Mouse (Mus musculus) cerebral cortex, adult 2 months (tissue): ENCODE data around the gene Rab4a.

Source experiments
- WGBS: fragments of 180-500 bp; shearing (Covaris S2); methylation state at CpG from one replicate; pipeline ENCODE4 v1.1.7; 2018; 5-methylcytosine and 5-hydroxymethylcytosine counted together

The Rab4a gene

DNA sequence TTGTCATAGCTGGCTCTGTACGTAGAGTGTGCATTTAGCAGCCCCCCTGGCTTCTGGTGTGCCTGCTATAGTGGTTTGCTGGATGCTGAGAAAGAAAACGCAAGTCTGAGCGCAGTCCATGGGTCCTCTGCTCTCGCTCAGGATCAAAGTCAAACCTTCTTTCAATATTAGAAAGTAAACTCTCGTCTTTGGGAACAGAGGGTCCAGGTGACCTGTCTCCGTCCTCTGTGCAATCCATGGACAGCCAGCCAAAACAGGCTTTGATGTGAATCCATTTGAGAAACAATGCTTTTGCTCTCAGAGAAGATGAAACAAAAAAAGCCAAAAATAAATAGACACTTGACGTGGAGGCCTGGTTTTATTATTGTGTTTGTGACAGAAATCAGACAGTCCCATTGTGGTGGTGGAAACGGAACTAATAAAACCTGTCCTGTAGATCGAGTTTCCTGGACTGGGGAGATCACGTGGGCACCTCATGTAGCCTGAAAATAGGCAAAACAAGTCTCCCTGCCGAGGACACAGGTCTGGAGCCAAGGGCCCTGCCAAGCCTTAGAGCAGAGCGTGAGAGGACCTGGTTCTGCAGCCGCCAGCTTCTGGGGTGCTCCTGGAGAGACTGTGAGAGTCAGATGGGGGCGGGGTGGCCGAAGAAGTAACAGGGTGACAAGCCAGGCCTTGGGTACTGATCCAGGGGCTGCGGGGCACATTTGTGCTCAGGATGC is 7.5 kb downstream of the Rab4a start:
- 49% methylated on average over 16 of the region's 16 CpGs for WGBS

DNA sequence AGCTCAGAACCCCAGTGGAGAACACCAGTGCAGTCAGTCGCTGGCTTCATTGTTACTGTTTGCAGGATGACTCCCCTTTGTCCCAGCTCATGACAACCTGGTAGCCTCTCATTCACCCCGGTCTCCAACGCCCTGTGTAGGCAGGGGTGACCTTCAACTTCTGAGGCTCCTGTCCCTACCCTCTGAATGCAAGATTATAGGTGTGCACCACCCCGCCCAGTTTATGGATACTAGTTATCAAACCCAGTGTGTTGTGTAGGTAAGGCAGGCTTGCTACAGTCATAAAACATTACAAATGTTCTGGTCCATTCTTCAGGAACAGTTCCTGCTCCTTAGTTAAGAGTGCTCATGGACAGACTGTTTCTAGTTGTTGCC is 8.1 kb downstream of the Rab4a start:
- WGBS, result 81% methylated on average over 4 of the region's 4 CpGs

GRCm38 (mm10) chr8:123815325-123815724 is 9.5 kb downstream of the Rab4a start:
- WGBS, result 87% methylated on average over 11 of the region's 11 CpGs

- 50% methylated on average over 8 of the region's 8 CpGs for WGBS
These were observed 11.2 kb downstream of the Rab4a start for GRCm38 (mm10) chr8:123816939-123817338.

- 85% methylated on average over 11 of the region's 11 CpGs for WGBS
These were observed 12.0 kb downstream of the Rab4a start for GRCm38 (mm10) chr8:123817747-123818146.

DNA sequence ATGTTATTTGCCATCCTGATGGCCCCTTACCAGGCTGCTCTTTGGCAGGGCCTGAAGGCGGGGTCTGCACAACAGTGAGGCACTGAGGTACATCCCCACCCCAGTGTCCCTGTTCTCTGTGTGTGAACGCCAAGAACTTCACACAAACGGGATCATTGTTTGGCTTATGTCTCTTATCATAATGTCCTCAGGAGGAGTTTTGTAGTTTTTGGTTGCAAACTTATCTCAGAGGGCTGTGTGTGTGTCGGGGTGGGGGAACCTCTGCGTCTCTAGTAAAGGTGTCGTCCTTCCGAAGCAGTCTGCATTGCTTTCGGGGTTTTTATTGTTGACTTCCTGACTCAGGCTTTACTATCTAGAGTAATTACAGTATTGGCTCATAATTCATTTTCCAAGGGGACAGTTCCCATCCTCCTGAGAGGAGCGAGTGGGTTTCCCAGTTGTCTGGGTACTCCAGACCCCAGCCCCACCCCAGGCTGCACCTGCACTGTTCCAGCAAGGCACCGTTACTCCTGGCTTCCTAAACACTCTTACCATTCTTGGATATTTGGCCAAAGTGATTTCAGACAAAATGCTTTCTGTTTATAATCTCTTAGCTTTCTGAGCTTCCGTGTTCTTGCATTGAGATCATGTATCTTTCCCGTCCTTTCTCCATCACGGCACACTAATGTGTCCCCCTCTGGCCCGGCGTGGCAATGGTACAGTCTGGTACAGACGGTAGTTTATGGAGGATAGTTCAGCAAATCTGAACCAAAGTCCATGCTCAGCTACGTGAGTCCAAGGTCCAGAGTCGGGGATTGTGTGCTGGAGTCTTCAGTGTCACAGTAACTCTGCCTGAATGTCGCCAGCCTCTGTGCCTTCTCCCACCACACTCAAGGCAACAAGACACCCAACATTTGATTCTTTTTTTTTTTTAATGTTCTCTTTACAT is 14.2 kb downstream of the Rab4a start:
- 72% methylated on average over 19 of the region's 19 CpGs for WGBS

DNA sequence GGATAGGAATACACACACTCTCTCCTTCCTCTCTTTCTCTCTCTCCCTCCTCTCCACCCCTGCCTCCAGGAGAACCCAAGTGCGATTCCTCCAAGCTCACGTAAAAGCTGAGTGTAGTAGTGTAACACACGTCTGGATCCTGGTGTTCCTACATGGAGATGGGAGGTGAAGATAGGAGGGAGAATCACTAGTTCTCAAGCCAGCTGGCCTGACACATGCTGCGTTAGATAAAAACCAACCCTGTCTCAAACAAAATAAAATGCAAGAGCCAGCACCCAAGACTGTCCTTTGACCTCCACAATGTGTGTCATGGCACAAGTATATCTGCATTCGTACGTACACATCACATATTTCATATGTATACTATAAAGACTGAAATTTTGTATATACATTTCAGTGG is 15.0 kb downstream of the Rab4a start:
- 57% methylated on average over 6 of the region's 6 CpGs for WGBS

DNA sequence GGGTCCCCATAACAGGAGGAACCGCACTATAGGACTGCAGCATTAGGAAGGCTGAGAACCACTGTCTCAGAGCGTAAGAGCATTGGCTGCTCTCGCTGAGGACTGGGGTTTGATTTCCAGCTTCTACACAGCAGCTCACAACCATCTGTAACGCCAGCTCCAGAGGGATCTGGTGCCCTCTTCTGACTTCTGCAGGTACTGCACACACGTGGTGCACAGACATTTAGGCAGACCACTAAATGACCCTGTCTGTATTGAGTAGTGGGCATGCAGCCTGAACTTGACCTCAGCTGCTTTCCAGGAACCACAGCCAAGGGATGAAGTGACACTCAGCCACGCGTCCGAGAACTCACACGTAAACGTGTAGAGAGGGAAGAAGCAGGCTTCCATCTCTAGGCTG is 17.3 kb downstream of the Rab4a start:
- 94% methylated on average over 10 of the region's 10 CpGs for WGBS

DNA sequence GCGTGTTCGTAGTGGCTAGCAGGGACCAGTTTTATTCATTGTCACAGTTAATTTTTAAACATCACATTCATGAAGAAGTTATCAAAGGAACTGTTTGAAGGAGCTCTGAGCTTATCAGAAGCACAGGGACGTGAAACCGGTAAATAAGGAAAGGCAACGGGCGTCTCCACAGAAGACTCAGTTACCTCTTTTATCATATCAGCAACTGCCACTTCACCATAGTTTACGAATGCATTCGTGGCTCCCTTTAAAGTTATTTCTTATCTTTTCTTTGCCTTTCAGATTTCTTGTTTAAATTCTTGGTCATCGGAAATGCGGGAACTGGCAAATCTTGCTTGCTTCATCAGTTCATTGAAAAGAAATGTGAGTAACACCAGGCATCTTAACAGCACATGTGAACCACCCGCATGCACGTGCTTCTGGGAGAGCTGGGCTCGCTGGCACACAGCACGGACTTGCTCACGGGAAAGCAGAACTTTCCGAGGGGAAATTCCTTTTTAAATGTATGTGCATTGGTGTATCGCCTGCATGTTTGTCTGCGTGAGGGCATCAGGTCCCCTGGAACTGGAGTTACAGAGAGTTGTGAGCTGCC is 17.8 kb downstream of the Rab4a start:
- 61% methylated on average over 18 of the region's 18 CpGs for WGBS

DNA sequence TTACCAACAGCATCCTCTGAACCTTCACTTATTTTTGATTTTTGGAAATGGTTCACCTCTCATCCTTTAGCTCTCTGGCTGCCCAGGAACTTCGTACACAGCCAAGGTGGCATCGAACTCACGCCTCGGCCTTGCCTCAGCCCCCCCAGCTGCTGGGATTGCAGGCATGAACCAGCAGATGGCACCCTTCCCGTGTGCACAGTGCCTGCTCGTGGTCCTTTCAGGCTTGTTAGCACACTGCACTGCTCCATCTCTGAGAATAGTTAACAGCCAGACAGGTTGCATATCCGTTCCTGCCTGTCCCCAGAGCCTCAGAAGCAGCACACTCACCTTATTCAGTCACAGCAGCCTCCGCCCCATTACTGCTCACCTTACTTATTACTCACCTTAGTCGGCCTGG is 20.2 kb downstream of the Rab4a start:
- 43% methylated on average over 9 of the region's 9 CpGs for WGBS

DNA sequence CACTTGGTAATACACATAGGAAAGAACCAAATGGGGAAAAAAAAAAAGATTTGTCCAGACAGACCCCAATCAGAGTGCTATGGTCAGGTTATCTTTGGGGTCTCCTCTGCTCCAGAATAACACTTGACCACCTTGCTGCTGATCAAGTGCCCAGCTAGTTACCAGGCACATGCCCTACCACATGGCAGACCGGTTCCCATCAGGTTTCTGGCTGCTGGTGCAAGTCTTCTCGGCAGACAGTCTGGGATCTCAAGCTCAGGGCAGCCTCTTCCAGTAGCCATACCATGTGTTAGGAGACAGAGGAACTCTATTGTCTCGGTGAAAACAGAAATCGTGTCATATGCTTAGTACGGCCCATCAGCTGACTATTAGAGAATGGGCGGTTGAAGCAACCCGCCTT is 21.0 kb downstream of the Rab4a start:
- 68% methylated on average over 7 of the region's 7 CpGs for WGBS

DNA sequence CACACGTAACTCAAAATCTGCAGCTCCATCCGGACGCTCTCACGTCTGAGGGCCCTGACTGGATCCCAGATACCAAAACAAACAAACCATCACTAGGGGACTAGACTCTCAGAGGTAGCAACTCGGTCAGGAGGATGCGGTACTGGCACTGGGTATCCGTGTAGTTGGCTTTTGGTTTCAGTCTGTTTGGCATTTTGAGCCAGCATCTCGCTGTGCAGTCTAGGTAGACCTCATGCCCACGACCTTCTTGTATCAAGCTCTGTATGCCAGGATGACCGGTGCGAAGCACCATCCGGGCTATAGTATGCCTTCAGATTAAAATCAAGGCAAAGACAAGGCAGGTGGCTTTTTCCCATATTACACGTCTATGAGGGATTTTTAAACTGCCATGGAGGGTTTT is 21.7 kb downstream of the Rab4a start:
- 87% methylated on average over 13 of the region's 13 CpGs for WGBS

DNA sequence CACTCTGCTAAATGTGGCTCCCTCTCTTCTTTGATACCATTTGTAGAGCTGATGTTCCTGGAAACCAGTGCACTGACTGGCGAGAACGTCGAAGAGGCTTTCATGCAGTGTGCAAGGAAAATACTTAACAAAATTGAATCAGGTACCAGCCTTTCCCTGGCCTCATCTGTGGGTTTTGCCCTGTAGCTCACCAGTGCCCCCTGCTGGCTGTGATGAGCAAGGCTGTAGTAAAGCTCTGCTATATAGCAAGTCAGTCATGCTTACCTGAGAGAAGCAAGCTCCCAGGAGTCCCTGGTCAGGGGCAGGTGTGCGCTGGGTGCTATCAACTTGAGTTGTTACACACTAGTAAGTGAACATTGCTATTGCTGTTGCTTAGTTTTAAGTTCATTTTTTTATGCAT is 27.0 kb downstream of the Rab4a start:
- 83% methylated on average over 4 of the region's 4 CpGs for WGBS

DNA sequence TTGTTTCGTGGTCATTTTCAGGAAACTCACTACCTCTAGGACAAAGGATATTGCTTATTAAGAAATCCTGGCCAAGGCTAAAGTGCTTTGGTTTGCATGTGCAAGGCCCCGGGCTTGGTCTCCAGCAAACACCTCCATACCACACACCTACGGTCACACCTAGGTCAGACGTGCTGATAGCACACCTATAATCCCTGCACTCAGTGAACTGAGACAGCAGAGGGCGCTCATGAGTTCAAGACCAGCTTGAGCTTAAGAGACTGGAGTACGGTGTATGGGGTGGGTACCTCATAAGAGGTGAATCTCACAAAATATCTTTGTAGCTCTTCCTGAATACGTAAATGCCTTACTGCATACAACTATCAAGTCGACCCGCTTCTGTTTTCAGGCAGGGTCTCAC is 29.7 kb downstream of the Rab4a start:
- WGBS, result 47% methylated on average over 9 of the region's 9 CpGs

DNA sequence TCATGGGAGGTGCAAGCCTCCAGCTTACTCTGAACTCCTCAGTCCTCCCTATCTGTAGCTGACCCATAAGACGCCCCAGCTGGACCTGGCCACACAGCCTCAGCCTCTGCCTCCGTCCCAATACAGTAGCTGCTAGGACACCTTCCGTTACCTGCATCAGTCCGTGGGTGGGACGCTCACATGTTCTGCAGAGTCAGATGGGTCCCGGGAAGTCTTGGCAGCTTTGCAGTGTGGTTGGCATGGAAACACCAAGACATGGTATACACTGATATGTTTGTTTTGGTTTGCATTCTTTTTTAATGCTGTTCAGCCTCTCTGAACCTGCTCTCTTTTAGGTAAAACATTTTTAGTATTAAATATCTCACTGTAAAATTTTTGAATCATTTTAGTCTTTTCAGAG is 30.6 kb downstream of the Rab4a start:
- WGBS, result 52% methylated on average over 6 of the region's 6 CpGs

- 79% methylated on average over 9 of the region's 9 CpGs for WGBS
These were observed 32.7 kb downstream of the Rab4a start for GRCm38 (mm10) chr8:123838496-123838895.

DNA sequence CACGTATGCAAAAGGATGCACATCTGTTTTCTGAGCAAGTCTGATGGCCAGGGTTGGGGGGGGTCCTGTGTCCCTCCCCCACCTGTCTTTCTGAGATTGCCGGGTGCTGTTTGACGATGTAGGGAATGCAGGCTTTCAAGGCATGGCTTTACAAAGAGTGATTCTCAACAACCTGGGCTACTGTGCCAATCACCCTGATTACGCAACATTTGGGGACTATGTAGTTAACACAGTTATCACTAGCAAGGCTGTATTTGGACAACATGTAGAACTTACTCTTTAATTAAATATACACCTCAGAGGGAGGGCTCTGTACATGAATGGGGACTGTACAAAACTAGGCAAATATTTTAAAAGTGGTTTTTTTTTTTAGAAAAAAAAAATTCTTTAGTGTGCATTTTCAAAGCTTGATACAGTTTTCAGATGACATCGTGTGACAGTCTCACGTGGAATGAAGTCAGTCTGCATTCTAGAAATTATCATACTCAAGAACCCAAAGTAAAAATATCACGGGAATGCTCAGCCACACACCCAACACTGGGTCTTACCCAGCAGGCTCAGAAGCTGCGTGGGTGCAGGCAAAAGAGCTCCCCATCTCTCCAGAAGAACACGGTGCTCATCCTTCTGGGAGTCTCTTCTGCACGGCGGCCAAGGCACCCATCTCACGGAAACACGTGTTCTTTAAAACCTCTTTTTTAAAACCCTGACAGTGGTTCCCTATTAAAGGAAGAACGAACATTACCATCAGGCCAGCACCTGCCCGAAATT is 35.0 kb downstream of the Rab4a start:
- WGBS, result 49% methylated on average over 15 of the region's 15 CpGs

GRCm38 (mm10) chr8:123842086-123842485 is 36.3 kb downstream of the Rab4a start:
- WGBS, result 64% methylated on average over 12 of the region's 12 CpGs

DNA sequence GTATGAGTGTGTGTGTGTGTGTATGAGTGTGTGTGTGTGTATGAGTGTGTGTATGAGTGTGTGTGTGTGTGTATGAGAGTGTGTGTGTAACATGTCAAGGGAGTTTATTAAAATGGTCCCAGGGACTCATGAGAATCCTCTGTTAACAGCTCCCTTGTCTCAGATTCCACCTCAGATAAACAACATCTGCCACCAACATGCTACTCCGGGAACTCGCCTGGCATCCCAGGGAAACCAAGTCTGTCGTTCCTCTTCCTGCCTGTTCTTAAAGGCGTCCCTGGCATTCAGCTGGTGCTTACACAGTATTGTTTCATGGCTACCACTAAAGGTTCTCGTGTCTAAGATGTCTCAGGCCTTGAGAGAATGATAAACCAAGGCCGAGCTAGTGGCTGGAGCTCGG is 38.6 kb downstream of the Rab4a start:
- WGBS, result 55% methylated on average over 7 of the region's 7 CpGs

- WGBS, result 64% methylated on average over 13 of the region's 13 CpGs
These were observed 39.3 kb downstream of the Rab4a start for GRCm38 (mm10) chr8:123845114-123845513.

- WGBS, result 84% methylated on average over 10 of the region's 10 CpGs
These were observed 40.2 kb downstream of the Rab4a start for GRCm38 (mm10) chr8:123845991-123846390.

GRCm38 (mm10) chr8:123846509-123846908 is 40.7 kb downstream of the Rab4a start:
- 44% methylated on average over 12 of the region's 12 CpGs for WGBS
